Mouse (Mus musculus) forebrain, embryonic 14.5 days (tissue): ENCODE results near the gene Zfp507. TPM values are rescaled to one million over a fixed set of nuclear protein-coding genes. Genes with fewer than 3 reads are reported as not detected.
A peak's percentile ranks its signal among the peaks of the same experiment; 100 is the strongest.

ENCODE experiments used
- ATAC-seq: fragments of 200-750 bp; cut with Nextera tagmentation; 2 replicates; pipeline ENCODE4 v1.8.0; 2017; ENCODE audit warnings: mild to moderate bottlenecking, moderate library complexity
- DNase-seq: peaks from one replicate; pipeline ENCODE4 v3.0.0-alpha.2; 2015; ENCODE audit warnings: low spot score
- H3K27ac ChIP-seq: fragments of 300-500 bp; sonication (generic); 2 replicates; pipeline ENCODE4 v1.5.1; 2014; ENCODE audit warnings: low read depth, mild to moderate bottlenecking, control low read depth, low read length, moderate library complexity
- H3K27me3 ChIP-seq: fragments of 300-500 bp; sonication (generic); replicated peaks from 2 replicates; pipeline ENCODE4 v1.6.1; 2014; ENCODE audit warnings: low read length, control low read depth, mixed read lengths; ENCODE audit not compliant: control insufficient read depth, insufficient read depth
- H3K36me3 ChIP-seq: fragments of 300-500 bp; sonication (generic); 2 replicates; pipeline ENCODE4 v1.6.1; 2014; ENCODE audit warnings: low read length, control low read depth; ENCODE audit not compliant: control insufficient read depth, insufficient read depth
- H3K4me1 ChIP-seq: fragments of 300-500 bp; sonication (generic); 2 replicates; pipeline ENCODE4 v1.6.1; 2014; ENCODE audit warnings: antibody characterized with exemption, low read length, control low read depth; ENCODE audit not compliant: control insufficient read depth, insufficient read depth
- H3K4me2 ChIP-seq: fragments of 300-500 bp; sonication (generic); 2 replicates; pipeline ENCODE4 v1.6.1; 2014; ENCODE audit warnings: mild to moderate bottlenecking, control low read depth, low read length
- H3K4me3 ChIP-seq: fragments of 300-500 bp; sonication (generic); 2 replicates; pipeline ENCODE4 v1.5.1; 2014; ENCODE audit warnings: low read depth, low read length, control low read depth
- H3K9ac ChIP-seq: fragments of 300-500 bp; sonication (generic); 2 replicates; pipeline ENCODE4 v1.6.1; 2014; ENCODE audit warnings: mild to moderate bottlenecking, low read length, control low read depth, moderate library complexity
- H3K9me3 ChIP-seq: fragments of 300-500 bp; sonication (generic); replicated peaks from 2 replicates; pipeline ENCODE4 v1.6.1; 2016; ENCODE audit warnings: low read length, control low read depth, mixed read lengths; ENCODE audit not compliant: control insufficient read depth
- WGBS: fragments of 180-500 bp; shearing (Covaris S2); extraction: QIAGEN DNeasy Blood & Tissue Kit; methylation state at CpG from one replicate; pipeline ENCODE4 v1.1.7; 2014; 5-methylcytosine and 5-hydroxymethylcytosine counted together
- polyA plus RNA-seq: library from polyadenylated mRNA; unstranded; fragments of >200 nt; fragmentation: Nextera tagmentation; extraction: Ambion mirVana; gene quantifications from 2 replicates; pipeline ENCODE4 v1.2.1, GENCODE M21; 2014

The Zfp507 gene
- polyA plus RNA-seq, 1 experiment from 2014 or later, result 12.0 TPM

DNA sequence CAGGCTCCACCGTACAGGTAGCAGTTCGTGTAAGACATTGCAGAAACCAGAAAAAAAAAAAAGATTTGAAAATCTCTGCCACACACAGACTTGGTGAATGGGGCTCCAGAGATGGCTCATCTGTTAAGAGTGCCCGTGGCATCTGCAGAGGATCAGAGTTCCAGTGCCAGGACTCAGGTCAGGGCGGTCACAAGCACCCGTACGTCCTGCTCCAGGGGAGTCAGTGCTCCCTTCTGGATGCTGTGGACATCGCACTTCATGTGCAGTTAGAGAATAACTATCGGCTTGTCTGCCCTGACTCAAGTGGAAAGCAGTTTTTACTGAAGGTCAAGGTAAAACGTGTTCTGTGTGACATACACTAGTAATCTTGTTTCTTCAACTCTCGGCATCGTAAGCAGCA, 38.3 kb downstream of the Zfp507 start:
- Histone ChIP-seq H3K4me3 (no peak overlapping the region), H3K36me3 (no peaks in the 10 kb centered on the region), H3K9me3 (no peaks in the 10 kb centered on the region), H3K4me2 (no peak overlapping the region), H3K4me1 (no peaks in the 10 kb centered on the region), H3K27ac (no peak overlapping the region), H3K27me3 (no peaks in the 10 kb centered on the region), H3K9ac (no peak overlapping the region)
- DNase-seq (no peak), ATAC-seq (no peak)
- WGBS, result 95% methylated on average over 11 of the region's 11 CpGs

DNA sequence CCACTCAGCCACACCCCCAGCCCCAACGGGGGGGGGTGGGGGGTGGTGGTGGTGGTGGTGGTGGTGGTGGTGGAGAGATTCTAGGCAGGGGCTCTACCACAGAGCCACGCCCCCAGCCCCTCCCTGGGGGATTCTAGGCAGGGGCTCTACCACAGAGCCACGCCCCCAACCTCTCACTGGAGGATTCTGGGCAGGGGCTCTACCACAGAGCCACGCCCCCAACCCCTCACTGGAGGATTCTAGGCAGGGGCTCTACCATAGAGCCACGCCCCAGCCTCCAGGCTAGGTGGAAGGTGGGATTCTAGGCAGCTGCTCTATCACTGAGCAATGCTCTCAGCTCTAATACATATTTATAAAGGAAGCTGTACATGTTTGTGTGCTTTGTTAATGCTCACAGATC, 41.0 kb downstream of the Zfp507 start:
- 64% methylated on average over 5 of the region's 5 CpGs for WGBS
- Histone ChIP-seq H3K4me1 (no peaks in the 10 kb centered on the region), H3K9me3 (no peaks in the 10 kb centered on the region), H3K27me3 (no peaks in the 10 kb centered on the region), H3K36me3 (no peaks in the 10 kb centered on the region), H3K27ac (no peak overlapping the region), H3K4me3 (no peak overlapping the region), H3K9ac (no peak overlapping the region), H3K4me2 (no peak overlapping the region)
- DNase-seq (no peak), ATAC-seq (no peak)

DNA sequence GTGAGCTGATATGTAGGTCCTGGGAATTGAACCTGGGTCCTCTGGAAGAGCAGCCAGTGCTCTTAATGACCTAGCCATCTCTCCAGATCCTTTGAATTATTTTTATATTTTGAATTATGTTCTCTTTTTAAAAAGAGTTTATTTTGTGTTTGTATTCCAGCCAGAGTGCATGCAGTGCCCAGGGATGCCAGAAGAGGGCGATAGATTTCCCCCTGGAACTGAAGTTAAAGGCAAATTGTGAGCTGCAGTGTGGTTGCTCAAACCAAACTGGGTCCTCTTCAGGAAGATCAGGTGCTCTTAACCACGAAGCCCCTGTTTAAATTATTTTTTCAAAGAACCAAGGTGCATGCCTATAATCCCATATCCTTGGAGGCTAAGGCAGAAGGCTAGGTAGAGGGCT, 43.2 kb downstream of the Zfp507 start:
- Histone ChIP-seq H3K4me1 (no peaks in the 10 kb centered on the region), H3K4me3 (no peak overlapping the region), H3K4me2 (no peak overlapping the region), H3K36me3 (no peaks in the 10 kb centered on the region), H3K27me3 (no peaks in the 10 kb centered on the region), H3K27ac (no peak overlapping the region), H3K9me3 (no peaks in the 10 kb centered on the region), H3K9ac (no peak overlapping the region)
- ATAC-seq (no peak), DNase-seq (no peak)
- WGBS, result 15% methylated on average over 2 of the region's 2 CpGs

GRCm38 (mm10) chr7:35756510-35757440, 46.0 kb downstream of the Zfp507 start:
- DNase-seq, result no peak
- no peak for ATAC-seq
- WGBS, result 41% methylated on average over 14 of the region's 14 CpGs
- no peaks in the 10 kb centered on the region for H3K36me3 ChIP-seq
- no peak overlapping the region for H3K9ac ChIP-seq
- H3K27me3 ChIP-seq, result no peaks in the 10 kb centered on the region
- no peak overlapping the region for H3K4me3 ChIP-seq
- no peaks in the 10 kb centered on the region for H3K9me3 ChIP-seq
- peaks cover 13% of the 10 kb centered on the region for H3K4me1 ChIP-seq
- H3K27ac ChIP-seq, result no peak overlapping the region
- H3K4me2 ChIP-seq, result no peak overlapping the region

- 67% methylated on average over 4 of the region's 4 CpGs for WGBS
- H3K27me3 ChIP-seq, result no peaks in the 10 kb centered on the region
- H3K4me2 ChIP-seq, result peak overlapping the region; percentile 98
- 0 out of 2 replicates have a peak overlapping the region, but pooled peaks have one; percentile 15 for H3K27ac ChIP-seq
- DNase-seq (no peak), ATAC-seq (no peak)
- peaks cover 13% of the 10 kb centered on the region for H3K4me1 ChIP-seq
- H3K9ac ChIP-seq, result peak overlapping the region; percentile 78
- H3K9me3 ChIP-seq, result no peaks in the 10 kb centered on the region
- H3K36me3 ChIP-seq, result peaks cover 10% of the 10 kb centered on the region; the same call in 1 of the 2 replicates
- H3K4me3 ChIP-seq, result peak overlapping the region; percentile 88
These were observed 48.0 kb downstream of the Zfp507 start for GRCm38 (mm10) chr7:35754886-35755168.

DNA sequence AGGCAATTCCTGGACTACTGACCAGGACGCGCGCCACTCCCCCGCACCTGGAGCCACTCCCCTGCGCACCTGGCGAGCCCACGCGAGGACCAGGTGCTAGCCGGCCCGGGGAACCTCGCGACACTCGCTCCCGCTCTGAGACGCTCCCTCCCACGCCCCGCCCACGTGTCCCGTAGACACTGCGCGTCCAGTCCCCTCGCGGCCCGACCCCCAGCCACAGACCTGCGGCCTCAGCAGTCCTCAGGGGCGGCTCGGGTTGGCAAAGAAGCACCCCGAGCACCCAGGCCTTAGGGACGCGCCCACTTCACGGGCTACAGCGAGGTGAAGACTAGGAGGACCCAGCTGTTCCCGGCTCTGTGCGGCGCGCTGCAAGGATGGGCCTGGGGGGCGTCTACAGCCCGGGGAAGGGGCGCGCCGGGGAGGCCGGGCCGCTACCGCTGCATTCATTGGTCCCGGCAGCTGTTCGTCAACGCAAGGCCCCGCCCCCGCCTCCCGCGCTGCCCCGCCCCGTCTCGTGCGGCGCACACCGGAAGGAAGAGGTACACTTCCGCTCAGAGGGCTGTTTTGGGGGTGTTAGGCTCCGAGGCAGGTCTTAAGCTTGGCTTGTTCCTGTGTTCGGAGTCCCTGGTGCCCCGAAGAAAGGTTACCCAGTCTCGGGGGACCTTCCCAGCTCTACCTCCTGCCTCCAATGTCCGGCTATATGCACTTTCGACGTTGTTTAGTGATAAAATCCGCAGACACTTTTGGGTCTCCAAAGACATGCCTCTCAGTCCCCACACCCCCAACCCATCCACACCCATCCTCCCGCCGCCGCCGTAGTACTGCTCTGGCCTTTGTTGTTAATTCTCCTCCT, 48.5 kb downstream of the Zfp507 start, which contains the start of gene Dpy19l3:
Dpy19l3 (minus strand) TSS at position 422 of the 853 bp plus-strand sequence.
- H3K4me1 ChIP-seq, result peaks cover 13% of the 10 kb centered on the region
- H3K36me3 ChIP-seq, result peaks cover 16% of the 10 kb centered on the region
- no peaks in the 10 kb centered on the region for H3K27me3 ChIP-seq
- DNase-seq (peak; percentile 89), ATAC-seq (peak; percentile 99)
- H3K4me2 ChIP-seq, result peak within 1 kb of the TSS; percentile 98
- H3K27ac ChIP-seq, result peak within 1 kb of the TSS; percentile 50
- peak within 1 kb of the TSS; percentile 88 for H3K4me3 ChIP-seq
- H3K9me3 ChIP-seq, result no peaks in the 10 kb centered on the region
- H3K9ac ChIP-seq, result peak within 1 kb of the TSS; percentile 78
- under 1% methylated on average over 64 of the region's 70 CpGs for WGBS

DNA sequence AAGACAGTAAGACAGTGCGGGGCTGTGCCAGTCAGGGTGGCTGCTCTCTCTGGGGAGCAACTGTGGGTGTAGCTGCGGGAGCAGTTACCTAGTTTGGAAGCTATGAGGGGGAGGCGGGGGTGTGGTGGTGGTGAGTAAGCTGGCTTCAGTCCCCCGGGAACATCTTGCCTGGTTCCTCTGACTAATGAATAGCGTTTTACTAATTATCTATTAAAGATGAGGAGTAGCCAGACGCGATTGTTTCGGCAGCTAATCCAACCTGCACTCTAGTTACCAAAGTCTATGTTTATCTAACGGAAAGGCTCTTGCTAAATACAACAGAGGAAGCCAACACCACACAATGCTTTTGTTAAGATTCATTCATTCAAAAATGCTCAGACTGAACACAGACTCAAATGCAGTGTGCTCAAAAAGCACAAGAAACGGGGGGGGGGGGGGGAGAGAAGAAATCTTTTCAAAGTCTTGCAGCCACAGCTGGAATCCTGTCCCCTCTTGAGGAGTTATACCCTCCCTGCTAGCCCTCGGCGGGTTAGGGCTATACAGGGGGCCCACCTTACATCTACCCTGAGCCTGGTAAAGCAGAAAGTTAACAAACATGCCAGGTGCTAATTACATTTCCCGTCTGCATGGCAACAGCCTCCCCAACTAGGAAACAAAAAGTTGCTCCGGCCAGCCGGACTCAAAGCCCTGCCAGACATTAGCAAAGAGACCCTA, 49.3 kb downstream of the Zfp507 start:
- peaks cover 24% of the 10 kb centered on the region for H3K36me3 ChIP-seq
- ATAC-seq, result peak; percentile 30
- no peak overlapping the region for H3K27ac ChIP-seq
- H3K4me3 ChIP-seq, result peak overlapping the region; percentile 88
- WGBS, result 2% methylated on average over 15 of the region's 15 CpGs
- H3K4me2 ChIP-seq, result peak overlapping the region; percentile 98
- peak; percentile 33 for DNase-seq
- peak overlapping the region; percentile 78 for H3K9ac ChIP-seq
- no peaks in the 10 kb centered on the region for H3K9me3 ChIP-seq
- H3K4me1 ChIP-seq, result peaks cover 13% of the 10 kb centered on the region
- H3K27me3 ChIP-seq, result no peaks in the 10 kb centered on the region

- no peak overlapping the region for H3K4me3 ChIP-seq
- peaks cover 13% of the 10 kb centered on the region for H3K4me1 ChIP-seq
- no peak overlapping the region for H3K9ac ChIP-seq
- DNase-seq (no peak), ATAC-seq (no peak)
- WGBS, result 96% methylated on average over 9 of the region's 9 CpGs
- H3K27me3 ChIP-seq, result no peaks in the 10 kb centered on the region
- no peak overlapping the region for H3K27ac ChIP-seq
- H3K9me3 ChIP-seq, result no peaks in the 10 kb centered on the region
- no peak overlapping the region for H3K4me2 ChIP-seq
- peaks cover 48% of the 10 kb centered on the region for H3K36me3 ChIP-seq
These were observed 51.9 kb downstream of the Zfp507 start for GRCm38 (mm10) chr7:35750873-35751272.
